Mouse (Mus musculus): ENCODE measurements around the gene Myh10.
A peak's percentile ranks its signal among the peaks of the same experiment; 100 is the strongest.

The Myh10 gene

DNA sequence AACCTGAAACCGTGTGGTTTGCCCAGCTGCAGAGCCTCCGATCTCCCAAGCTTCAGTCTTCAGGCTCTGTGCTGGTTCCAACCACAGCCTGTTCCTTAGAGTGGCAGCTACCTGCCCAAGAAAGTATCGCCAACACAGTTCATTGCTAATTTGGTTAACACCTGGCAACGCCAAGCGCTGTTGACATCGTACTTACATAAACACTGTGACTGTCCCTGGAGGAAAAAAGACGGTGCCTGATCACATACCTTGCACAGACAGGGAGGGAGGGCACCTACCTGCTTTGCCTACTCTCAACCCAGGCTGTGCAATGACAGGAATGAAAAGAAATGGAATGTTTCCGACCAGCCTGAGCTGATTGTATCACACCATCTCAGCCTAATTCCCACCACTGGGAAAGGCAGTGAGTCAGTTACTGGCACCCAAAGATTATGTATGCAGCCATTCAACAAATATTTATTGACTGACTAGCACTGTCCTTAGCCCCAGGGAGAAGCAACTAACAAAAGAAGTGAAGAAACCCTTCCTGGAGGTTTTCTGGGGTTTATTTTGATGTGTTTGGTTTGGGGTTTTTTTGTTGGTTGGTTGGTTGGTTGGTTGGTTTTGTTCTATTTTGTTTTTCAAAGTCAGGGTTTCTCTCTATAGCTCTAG lies 168.7 kb downstream of the Myh10 start:
- no peak for DNase-seq (ENCODE audit: low read depth, low spot score)

DNA sequence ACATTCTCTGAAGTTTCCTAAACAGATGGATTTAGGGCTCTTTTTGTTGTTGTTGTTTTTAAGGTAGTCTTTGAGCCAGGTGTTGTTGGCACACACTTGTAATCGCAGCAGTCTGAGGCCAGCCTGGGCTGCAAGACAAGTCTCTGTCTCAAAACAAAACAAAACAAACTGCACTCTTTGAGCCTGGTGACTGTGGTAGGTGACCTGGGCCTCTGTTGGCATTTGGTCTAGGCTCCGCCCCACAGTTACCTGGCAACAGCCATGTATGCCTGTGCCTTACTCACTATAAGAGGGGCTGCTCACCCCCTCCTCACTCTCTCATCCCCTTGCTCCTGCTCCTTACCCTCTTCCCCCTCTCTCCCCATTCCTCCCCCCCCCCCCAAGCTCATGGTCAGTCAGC lies 170.9 kb downstream of the Myh10 start:
- DNase-seq (ENCODE audit: low read depth, low spot score) = no peak

- DNase-seq (ENCODE audit: low read depth, low spot score) = no peak
Observed at GRCm38 (mm10) chr11:68863631-68864091, 172.3 kb downstream of the Myh10 start.

DNA sequence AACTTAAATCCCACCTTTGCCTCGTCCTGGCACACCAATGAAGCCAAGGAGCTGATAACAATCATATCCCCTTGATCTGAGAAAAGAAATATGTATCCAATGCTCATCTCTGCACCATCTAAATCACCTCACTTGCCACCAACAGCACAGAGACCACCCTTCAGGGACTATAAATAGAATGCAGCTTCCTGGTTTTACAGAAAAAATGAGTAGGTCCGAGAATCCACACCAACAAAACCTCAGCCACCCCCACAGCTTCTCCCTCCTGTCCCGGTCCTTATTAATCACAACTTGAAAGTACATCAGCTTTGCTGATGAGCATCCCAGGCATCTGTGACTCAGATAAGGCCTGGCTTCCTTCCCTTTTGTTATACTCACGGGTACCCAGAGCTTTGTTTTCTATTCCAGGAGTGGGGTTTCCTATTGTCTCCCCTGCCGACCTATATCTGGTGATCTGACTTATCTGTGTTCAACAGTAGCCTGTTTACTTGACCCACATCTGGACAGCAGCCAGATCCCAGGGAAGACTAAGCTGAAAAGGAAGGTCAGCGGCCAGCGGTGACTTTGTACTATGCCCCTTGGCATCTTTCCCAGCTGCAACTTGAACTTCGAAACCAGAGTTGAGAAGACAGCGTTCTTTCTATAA lies 173.3 kb downstream of the Myh10 start:
- DNase-seq (ENCODE audit: low read depth, low spot score) = peak; percentile 15

All from mesoderm, embryonic 11.5 days (tissue).